Mouse (Mus musculus) intestine, embryonic 15.5 days (tissue): ENCODE measurements around the gene Ranbp17. TPM values are rescaled to one million over a fixed set of nuclear protein-coding genes. Genes with fewer than 3 reads are reported as not detected.
"Not testable (repeated sequence)": the region's sequence is repeated elsewhere in the genome, so short reads cannot be mapped to it uniquely, and the experiment has no call there.

ENCODE experiments used
- ATAC-seq: fragments of 200-750 bp; cut with Nextera tagmentation; 2 replicates; pipeline ENCODE4 v1.8.0; 2017; ENCODE audit warnings: moderate TSS enrichment, moderate library complexity
- H3K27ac ChIP-seq: fragments of 300-500 bp; sonication (generic); 2 replicates; pipeline ENCODE4 v1.5.1; 2015; ENCODE audit warnings: mild to moderate bottlenecking, inconsistent platforms
- H3K27me3 ChIP-seq: fragments of 300-500 bp; sonication (generic); replicated peaks from 2 replicates; pipeline ENCODE4 v1.6.1; 2015; ENCODE audit warnings: inconsistent platforms
- H3K36me3 ChIP-seq: fragments of 300-500 bp; sonication (generic); 2 replicates; pipeline ENCODE4 v1.6.1; 2015; ENCODE audit warnings: inconsistent platforms
- H3K4me1 ChIP-seq: fragments of 300-500 bp; sonication (generic); replicated peaks from 2 replicates; pipeline ENCODE4 v1.6.1; 2015; ENCODE audit warnings: inconsistent platforms
- H3K4me2 ChIP-seq: fragments of 300-500 bp; sonication (generic); replicated peaks from 2 replicates; pipeline ENCODE4 v1.6.1; 2015; ENCODE audit warnings: mild to moderate bottlenecking, inconsistent platforms
- H3K4me3 ChIP-seq: fragments of 300-500 bp; sonication (generic); replicated peaks from 2 replicates; pipeline ENCODE4 v1.5.1; 2015; ENCODE audit warnings: inconsistent platforms
- H3K9ac ChIP-seq: fragments of 300-500 bp; sonication (generic); 2 replicates; pipeline ENCODE4 v1.6.1; 2015; ENCODE audit warnings: inconsistent platforms
- H3K9me3 ChIP-seq: fragments of 300-500 bp; sonication (generic); 2 replicates; pipeline ENCODE4 v1.6.1; 2016; ENCODE audit warnings: inconsistent platforms
- WGBS: fragments of 180-500 bp; shearing (Covaris S2); methylation state at CpG from one replicate; pipeline ENCODE4 v1.1.7; 2015; 5-methylcytosine and 5-hydroxymethylcytosine counted together
- polyA plus RNA-seq: library from polyadenylated mRNA; unstranded; fragments of >200 nt; fragmentation: Nextera tagmentation; extraction: Ambion mirVana; gene quantifications from 2 replicates; pipeline ENCODE4 v1.2.1, GENCODE M21; 2015

Gene Ranbp17
- polyA plus RNA-seq, 1 experiment from 2014 or later = 2.7 TPM

GRCm38 (mm10) chr11:33509401-33509800 lies 4.1 kb downstream of the Ranbp17 start:
- no peak overlapping the region for H3K4me3 ChIP-seq
- no peaks in the 10 kb centered on the region for H3K27me3 ChIP-seq
- H3K4me1 ChIP-seq = no peaks in the 10 kb centered on the region
- H3K9ac ChIP-seq = no peak overlapping the region
- no peak overlapping the region for H3K4me2 ChIP-seq
- no peaks in the 10 kb centered on the region for H3K36me3 ChIP-seq
- no peaks in the 10 kb centered on the region for H3K9me3 ChIP-seq
- no peak for ATAC-seq
- H3K27ac ChIP-seq = no peak overlapping the region

- no peaks in the 10 kb centered on the region for H3K4me1 ChIP-seq
- no peak for ATAC-seq
- H3K27ac ChIP-seq = no peak overlapping the region
- no peak overlapping the region for H3K4me2 ChIP-seq
- no peaks in the 10 kb centered on the region for H3K36me3 ChIP-seq
- 58% methylated on average over 4 of the region's 4 CpGs for WGBS
- no peak overlapping the region for H3K9ac ChIP-seq
- no peaks in the 10 kb centered on the region for H3K9me3 ChIP-seq
- no peaks in the 10 kb centered on the region for H3K27me3 ChIP-seq
- no peak overlapping the region for H3K4me3 ChIP-seq
Observed at GRCm38 (mm10) chr11:33485746-33486145, 27.8 kb downstream of the Ranbp17 start.

DNA sequence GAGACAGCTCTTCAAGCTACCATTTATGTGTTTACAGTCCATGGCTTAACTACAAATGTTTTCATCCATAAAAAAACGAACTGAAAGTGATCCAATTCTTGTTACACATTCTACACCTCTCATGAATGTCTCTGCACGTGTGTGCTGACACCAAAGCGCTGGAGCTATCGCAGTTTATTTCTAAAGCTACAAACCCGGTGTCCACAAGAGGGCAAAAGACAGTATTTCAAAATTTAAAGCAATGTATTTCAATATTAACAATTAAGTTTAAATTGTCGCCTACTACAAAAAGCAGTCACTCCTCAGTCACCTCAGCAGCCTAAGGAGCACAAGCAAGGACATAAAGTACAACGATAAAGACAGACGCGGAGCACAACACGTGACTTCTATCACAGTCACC lies 33.1 kb downstream of the Ranbp17 start:
- Histone ChIP-seq H3K4me1 (no peaks in the 10 kb centered on the region), H3K36me3 (no peaks in the 10 kb centered on the region), H3K27me3 (no peaks in the 10 kb centered on the region), H3K9ac (no peak overlapping the region), H3K4me3 (no peak overlapping the region), H3K27ac (no peak overlapping the region), H3K9me3 (no peaks in the 10 kb centered on the region), H3K4me2 (no peak overlapping the region)
- ATAC-seq = no peak
- 83% methylated on average over 10 of the region's 10 CpGs for WGBS

- Histone ChIP-seq H3K27ac (no peak overlapping the region), H3K9me3 (no peaks in the 10 kb centered on the region), H3K27me3 (no peaks in the 10 kb centered on the region), H3K4me3 (no peak overlapping the region), H3K4me1 (no peaks in the 10 kb centered on the region), H3K36me3 (no peaks in the 10 kb centered on the region), H3K9ac (no peak overlapping the region), H3K4me2 (no peak overlapping the region)
- ATAC-seq = no peak
- WGBS = 92% methylated on average over 4 of the region's 4 CpGs
Observed at GRCm38 (mm10) chr11:33479209-33479608, 34.3 kb downstream of the Ranbp17 start.

GRCm38 (mm10) chr11:33476634-33477033 lies 36.9 kb downstream of the Ranbp17 start:
- Histone ChIP-seq H3K36me3 (no peaks in the 10 kb centered on the region), H3K4me1 (no peaks in the 10 kb centered on the region), H3K27me3 (no peaks in the 10 kb centered on the region), H3K9ac (no peak overlapping the region), H3K4me2 (no peak overlapping the region), H3K27ac (no peak overlapping the region), H3K4me3 (no peak overlapping the region), H3K9me3 (no peaks in the 10 kb centered on the region)
- ATAC-seq = no peak
- WGBS = 96% methylated on average over 2 of the region's 2 CpGs

DNA sequence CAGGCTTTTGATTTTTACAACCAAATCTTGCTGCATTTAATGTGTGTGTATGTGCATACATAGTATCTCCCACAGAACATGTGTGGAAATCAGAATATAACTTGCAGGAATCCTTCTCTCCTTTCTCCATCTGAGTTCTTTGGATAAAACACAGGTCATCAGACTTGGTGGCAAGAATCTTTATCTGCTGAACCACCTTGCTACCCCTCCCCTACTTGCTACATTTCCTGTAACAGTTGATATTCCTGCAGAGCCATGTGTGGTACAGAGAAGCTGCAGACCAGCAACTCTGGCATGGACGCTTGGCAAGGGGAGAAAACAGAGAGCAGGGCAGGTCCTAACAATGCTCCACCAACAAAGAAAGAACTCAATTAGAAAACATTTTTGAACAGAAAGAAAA lies 52.4 kb downstream of the Ranbp17 start:
- no peaks in the 10 kb centered on the region for H3K4me1 ChIP-seq
- H3K27me3 ChIP-seq = no peaks in the 10 kb centered on the region
- H3K27ac ChIP-seq = no peak overlapping the region
- no peak overlapping the region for H3K9ac ChIP-seq
- H3K9me3 ChIP-seq = no peaks in the 10 kb centered on the region
- WGBS = 59% methylated on average over 1 of the region's 1 CpGs
- no peak overlapping the region for H3K4me2 ChIP-seq
- H3K36me3 ChIP-seq = no peaks in the 10 kb centered on the region
- no peak for ATAC-seq
- no peak overlapping the region for H3K4me3 ChIP-seq

DNA sequence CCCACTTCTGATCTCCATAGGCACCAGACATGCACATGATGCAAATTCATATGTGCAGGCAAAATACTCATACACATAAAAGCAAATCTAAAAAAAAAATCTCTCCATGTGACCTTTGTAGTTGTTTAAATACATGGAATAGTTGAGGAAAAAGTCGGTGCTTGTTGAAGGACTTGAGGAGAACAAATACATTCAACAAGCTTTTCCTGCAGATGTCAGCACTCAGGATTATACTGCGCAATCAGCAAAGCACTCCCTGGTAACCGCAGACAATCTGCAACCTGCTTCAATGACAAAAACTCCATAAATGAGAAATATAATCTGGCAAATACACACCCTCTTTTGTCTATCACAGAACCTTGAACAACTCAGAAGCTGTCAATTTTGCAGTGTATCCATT lies 59.5 kb downstream of the Ranbp17 start:
- Histone ChIP-seq H3K9me3 (no peaks in the 10 kb centered on the region), H3K9ac (no peak overlapping the region), H3K4me3 (no peak overlapping the region), H3K36me3 (no peaks in the 10 kb centered on the region), H3K4me2 (no peak overlapping the region), H3K27ac (no peak overlapping the region), H3K4me1 (no peaks in the 10 kb centered on the region), H3K27me3 (no peaks in the 10 kb centered on the region)
- WGBS = 84% methylated on average over 3 of the region's 3 CpGs
- no peak for ATAC-seq

DNA sequence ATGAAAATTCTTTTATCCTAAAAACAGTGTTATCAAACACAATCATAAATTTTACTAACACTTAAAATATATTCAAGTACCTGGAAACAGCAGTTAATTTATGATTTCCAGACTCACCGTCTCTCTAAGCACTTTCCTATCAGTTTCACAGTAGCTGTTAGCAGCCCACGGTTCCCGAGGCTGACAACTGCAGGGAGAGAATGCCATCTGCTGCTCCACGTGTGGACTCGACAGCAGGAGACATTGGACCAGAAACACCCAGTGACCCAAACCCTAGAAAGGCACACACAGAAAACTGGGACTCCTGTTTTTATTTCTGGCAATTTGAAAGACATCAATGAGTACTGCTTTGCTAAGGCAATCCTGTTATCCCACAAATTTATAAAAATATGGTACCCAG lies 79.7 kb downstream of the Ranbp17 start:
- no peak for ATAC-seq
- Histone ChIP-seq H3K9me3 (no peaks in the 10 kb centered on the region), H3K27me3 (no peaks in the 10 kb centered on the region), H3K4me1 (no peaks in the 10 kb centered on the region), H3K9ac (no peak overlapping the region), H3K4me2 (no peak overlapping the region), H3K36me3 (no peaks in the 10 kb centered on the region), H3K27ac (no peak overlapping the region), H3K4me3 (no peak overlapping the region)
- WGBS = 29% methylated on average over 5 of the region's 5 CpGs

DNA sequence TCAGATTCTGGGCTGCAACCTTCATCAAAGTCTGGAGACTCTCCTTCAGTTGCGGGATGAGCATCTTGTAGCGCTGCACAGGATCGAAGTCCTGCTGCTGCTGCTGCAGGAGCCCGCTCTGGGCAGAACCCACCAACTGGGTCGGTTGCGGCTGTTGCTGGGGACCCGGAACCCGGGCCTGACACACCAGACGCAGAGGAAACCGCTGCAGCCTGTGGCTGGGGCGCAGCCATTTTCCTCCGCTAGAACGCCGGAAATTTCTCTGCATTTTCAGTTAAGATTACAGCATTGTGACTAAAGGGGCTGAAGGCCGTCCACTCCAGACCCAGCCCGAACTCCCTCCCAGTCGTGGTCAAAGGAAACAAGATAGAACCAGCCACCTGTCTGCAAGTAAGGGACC lies 85.3 kb downstream of the Ranbp17 start:
- H3K9me3 ChIP-seq, H3K27me3 ChIP-seq, H3K9ac ChIP-seq, H3K27ac ChIP-seq, H3K4me1 ChIP-seq, ATAC-seq, H3K36me3 ChIP-seq, H3K4me2 ChIP-seq, H3K4me3 ChIP-seq: not testable (repeated sequence)
- WGBS = 90% methylated on average over 17 of the region's 17 CpGs

GRCm38 (mm10) chr11:33427789-33428188 lies 85.8 kb downstream of the Ranbp17 start:
- H3K4me1 ChIP-seq, H3K4me2 ChIP-seq, H3K27ac ChIP-seq, H3K4me3 ChIP-seq, H3K36me3 ChIP-seq, H3K9me3 ChIP-seq, ATAC-seq, H3K9ac ChIP-seq, H3K27me3 ChIP-seq: not testable (repeated sequence)
- WGBS = 81% methylated on average over 5 of the region's 5 CpGs

GRCm38 (mm10) chr11:33422226-33422625 lies 91.3 kb downstream of the Ranbp17 start:
- Histone ChIP-seq H3K27ac (no peak overlapping the region), H3K4me1 (no peaks in the 10 kb centered on the region), H3K27me3 (no peaks in the 10 kb centered on the region), H3K36me3 (no peaks in the 10 kb centered on the region), H3K9ac (no peak overlapping the region), H3K9me3 (no peaks in the 10 kb centered on the region), H3K4me2 (no peak overlapping the region), H3K4me3 (no peak overlapping the region)
- WGBS = 84% methylated on average over 3 of the region's 3 CpGs
- no peak for ATAC-seq

DNA sequence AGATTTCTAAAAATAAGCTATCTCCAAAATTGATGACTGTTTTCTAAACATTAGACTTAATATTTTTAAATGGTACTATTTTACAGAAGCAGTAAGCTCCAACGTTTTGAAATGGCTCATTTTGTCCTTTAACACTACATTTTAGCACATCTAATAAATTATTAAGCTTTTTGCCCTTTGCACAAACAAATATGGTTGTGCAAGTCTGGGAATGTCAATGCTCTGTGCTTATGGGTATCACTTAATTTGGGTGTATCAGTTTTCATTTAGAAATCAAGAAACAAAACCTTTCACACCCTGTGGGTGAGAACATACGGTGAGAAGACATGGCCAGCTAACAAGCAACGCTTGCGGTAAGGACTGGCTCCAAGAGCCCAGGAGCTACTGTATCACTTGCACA lies 108.9 kb downstream of the Ranbp17 start:
- no peak for ATAC-seq
- Histone ChIP-seq H3K36me3 (no peaks in the 10 kb centered on the region), H3K4me2 (no peak overlapping the region), H3K4me3 (no peak overlapping the region), H3K27me3 (no peaks in the 10 kb centered on the region), H3K4me1 (no peaks in the 10 kb centered on the region), H3K9ac (no peak overlapping the region), H3K9me3 (no peaks in the 10 kb centered on the region), H3K27ac (no peak overlapping the region)
- 88% methylated on average over 4 of the region's 4 CpGs for WGBS

DNA sequence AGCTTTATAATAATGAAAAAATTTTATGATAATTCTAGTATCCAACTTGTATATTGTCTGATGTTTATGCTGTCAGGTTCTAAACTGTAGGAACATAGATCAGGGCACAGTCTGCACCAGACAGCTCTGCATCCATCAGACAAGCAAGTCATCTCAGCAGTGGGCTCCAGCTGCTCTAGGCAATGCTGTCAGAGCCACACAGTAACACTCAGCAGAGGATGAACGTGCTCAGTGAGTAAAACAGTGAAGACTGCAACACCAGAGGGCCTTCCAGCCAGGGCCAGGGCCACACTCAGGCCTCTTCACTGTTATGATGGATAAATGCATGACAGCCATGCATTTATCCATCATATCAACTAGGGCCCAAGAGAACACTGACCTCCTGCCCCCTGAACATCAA lies 114.2 kb downstream of the Ranbp17 start:
- no peak overlapping the region for H3K4me2 ChIP-seq
- H3K4me1 ChIP-seq = no peaks in the 10 kb centered on the region
- H3K9ac ChIP-seq = no peak overlapping the region
- 52% methylated on average over 1 of the region's 1 CpGs for WGBS
- ATAC-seq = no peak
- no peaks in the 10 kb centered on the region for H3K9me3 ChIP-seq
- H3K36me3 ChIP-seq = no peaks in the 10 kb centered on the region
- no peak overlapping the region for H3K27ac ChIP-seq
- H3K4me3 ChIP-seq = no peak overlapping the region
- H3K27me3 ChIP-seq = no peaks in the 10 kb centered on the region

DNA sequence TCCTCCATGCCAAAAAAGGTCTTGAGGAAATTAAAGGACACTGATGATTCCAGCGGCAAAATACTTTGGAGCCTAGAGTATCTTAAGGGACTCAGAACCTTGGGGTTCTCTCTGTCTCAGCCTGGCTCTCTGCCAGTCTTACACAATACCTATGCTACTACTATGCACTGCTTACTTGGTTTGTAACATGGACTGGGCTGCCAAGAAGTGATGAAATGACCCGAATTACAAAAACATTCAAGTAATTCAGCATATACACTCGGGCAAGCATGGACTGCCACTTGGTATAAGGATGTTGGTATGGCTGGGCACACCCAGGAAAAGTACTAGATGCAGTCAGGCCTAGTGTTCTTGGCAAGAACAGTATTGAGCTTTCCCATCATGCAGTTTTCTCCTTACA lies 114.8 kb downstream of the Ranbp17 start:
- Histone ChIP-seq H3K4me2 (no peak overlapping the region), H3K36me3 (no peaks in the 10 kb centered on the region), H3K4me3 (no peak overlapping the region), H3K27ac (no peak overlapping the region), H3K27me3 (no peaks in the 10 kb centered on the region), H3K9ac (no peak overlapping the region), H3K9me3 (no peaks in the 10 kb centered on the region), H3K4me1 (no peaks in the 10 kb centered on the region)
- WGBS = 83% methylated on average over 3 of the region's 3 CpGs
- ATAC-seq = no peak
